Mouse (Mus musculus) liver, adult (tissue): ENCODE measurements around the gene Aldh1b1.

Source experiments
- GATA4 ChIP-seq: IDR thresholded peaks from 2 replicates; pipeline ENCODE4 v1.6.1; 2014; ENCODE audit warnings: mild to moderate bottlenecking, low read length; ENCODE audit not compliant: insufficient replicate concordance

The Aldh1b1 gene

DNA sequence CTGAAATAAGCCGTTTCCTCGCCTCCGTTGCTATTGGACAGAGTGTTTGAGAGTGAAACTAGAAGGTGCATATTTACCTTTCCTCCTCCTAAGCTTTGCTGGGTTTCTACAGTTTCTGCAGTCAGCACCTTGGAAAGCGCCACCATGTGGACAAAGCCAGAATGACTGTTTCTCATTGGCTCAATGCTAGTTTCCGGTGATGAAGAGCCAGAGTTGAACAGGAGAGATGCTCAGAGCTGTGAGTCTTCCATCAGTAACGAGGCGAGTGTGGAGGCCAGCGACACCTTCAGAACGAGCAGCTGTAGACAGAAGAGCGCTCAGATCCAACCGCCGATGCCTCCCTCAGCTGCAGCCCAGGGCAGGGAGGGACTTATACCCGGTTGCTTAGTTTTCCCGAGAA lies 45.5 kb downstream of the Aldh1b1 start:
- TF ChIP-seq GATA4: no peak

DNA sequence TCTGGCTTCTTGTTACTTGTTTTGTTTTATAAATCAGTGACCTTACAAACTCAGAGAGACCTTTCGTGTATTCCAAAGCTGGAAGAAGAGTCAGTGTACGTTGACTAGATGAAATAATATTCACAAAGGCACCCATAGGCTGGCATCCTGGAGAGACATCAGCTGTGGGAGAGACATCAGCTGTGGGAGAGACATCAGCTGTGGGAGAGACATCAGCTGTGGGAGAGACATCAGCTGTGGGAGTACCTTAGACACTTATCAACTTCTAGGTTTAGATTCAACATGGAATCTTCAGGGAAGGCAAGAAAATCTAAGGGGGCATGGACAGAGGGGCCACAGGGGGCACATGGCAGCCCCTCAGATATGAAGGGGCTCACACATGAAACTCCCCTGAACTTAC lies 47.4 kb downstream of the Aldh1b1 start:
- TF ChIP-seq GATA4: no peak

DNA sequence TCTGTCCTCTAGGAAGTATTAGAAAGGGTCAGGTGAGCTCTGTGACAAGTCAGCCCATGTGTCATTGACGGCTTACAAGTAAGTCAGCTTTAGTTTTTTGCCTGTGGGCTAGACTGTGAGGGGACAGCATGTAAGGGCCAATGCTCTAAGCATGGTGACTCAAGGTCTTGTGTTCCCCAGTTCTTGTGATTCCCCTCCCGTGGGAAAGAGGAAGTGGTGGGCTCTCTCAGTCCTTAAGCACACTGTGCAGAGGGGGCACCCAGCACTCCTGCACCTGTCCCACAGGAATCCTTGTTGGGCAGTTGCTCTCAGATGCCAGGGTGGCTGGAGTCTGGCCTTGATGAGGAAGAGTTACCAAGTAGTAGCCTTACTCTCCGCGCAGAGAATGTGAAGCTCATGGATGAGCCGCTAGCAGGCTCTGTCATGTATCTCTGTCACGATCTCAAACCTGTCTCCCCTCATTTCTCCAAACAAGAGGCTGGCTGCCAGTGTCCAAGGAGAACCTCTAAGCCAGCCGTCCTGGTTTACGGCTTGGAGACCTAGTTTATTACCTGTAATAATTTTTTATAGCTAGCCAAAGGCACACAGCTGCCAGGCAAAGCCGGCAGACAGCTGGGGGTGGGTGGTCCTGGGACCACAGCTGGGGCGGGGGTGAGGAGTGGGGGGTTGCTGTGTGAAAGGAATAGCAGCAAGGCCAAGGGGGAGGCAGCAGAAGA lies 49.4 kb downstream of the Aldh1b1 start, which contains the start of gene Stra6l:
Stra6l (plus strand) TSS at position 556 of the 716 bp plus-strand sequence.
- TF ChIP-seq GATA4: no peak

DNA sequence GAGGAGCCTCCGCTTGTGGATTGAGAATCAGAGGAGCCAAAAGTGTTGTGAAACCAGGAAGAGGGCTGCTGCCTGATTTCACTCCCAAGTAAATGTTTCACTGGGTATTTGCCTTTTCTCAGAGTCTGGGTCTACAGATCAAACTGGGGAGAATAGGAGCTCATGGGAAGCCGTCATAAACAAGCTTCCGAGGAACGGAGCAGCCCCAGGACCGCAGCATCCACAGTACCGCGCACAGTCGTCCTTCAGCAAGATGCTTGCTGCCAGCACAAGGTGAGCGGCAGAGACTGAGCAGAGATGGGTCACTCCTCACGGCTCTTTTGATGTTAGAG lies 50.0 kb downstream of the Aldh1b1 start:
- no peak for TF ChIP-seq GATA4

DNA sequence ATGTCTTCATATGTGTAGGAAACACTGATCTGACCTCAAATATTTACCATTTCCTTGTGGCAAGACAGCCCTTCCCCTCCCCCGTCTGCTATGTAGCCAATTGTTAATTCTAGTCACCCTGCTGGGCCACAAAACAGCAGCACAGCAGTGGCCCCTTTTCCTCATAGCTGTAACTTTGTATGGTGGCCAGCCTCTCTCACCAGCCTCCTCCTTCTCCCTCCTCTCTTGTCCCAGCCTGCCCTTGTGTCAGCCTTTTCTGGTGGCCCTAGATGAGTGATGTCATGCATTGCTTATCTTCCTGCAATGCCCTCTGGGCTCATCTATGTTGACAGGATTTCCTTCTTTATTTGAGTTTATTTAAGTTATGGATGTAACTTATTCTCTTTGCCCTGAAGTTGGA lies 50.6 kb downstream of the Aldh1b1 start:
- TF ChIP-seq GATA4: no peak

- TF ChIP-seq GATA4: no peak
These were observed 52.8 kb downstream of the Aldh1b1 start for GRCm38 (mm10) chr4:45851640-45852051.

GRCm38 (mm10) chr4:45853496-45854246 lies 54.8 kb downstream of the Aldh1b1 start:
- TF ChIP-seq GATA4: no peak
